Mouse (Mus musculus): ENCODE measurements around the gene Vars2.

Vars2 gene
- long read RNA-seq, experiment 1, result 0 reads
- long read RNA-seq, experiment 2, partial matches to known transcripts, result 1 of 1 reads
- long read RNA-seq, experiment 2, other reads (novel, unspliced or antisense), result 0 of 1 reads

GRCm38 (mm10) chr17:35667334-35668065, at the start of gene Vars2:
Vars2 (minus strand) TSS chr17:35667592.
- intact Hi-C loops (cut with DNase I), result loop anchor here (2.0 kb wide), 1 partner anchor 31 kb away; no protein-coding TSS in a partner anchor

- intact Hi-C loops (cut with DNase I), result no loop called here
Observed at GRCm38 (mm10) chr17:35717080-35717479, 49.7 kb upstream of the Vars2 start.

GRCm38 (mm10) chr17:35716114-35716513, 48.7 kb upstream of the Vars2 start:
- intact Hi-C loops (cut with DNase I), result no loop called here

GRCm38 (mm10) chr17:35710705-35711347, 43.4 kb upstream of the Vars2 start:
- intact Hi-C loops (cut with DNase I), result no loop called here

GRCm38 (mm10) chr17:35708611-35709010, 41.2 kb upstream of the Vars2 start:
- intact Hi-C loops (cut with DNase I), result no loop called here

GRCm38 (mm10) chr17:35707929-35708328, 40.5 kb upstream of the Vars2 start:
- intact Hi-C loops (cut with DNase I), result loop anchor here (2.0 kb wide), 1 partner anchor 17 kb away; no protein-coding TSS in a partner anchor

GRCm38 (mm10) chr17:35705836-35706235, 38.4 kb upstream of the Vars2 start:
- intact Hi-C loops (cut with DNase I), result loop anchor here (2.0 kb wide), 1 partner anchor 19 kb away; no protein-coding TSS in a partner anchor

GRCm38 (mm10) chr17:35704621-35705464, 37.5 kb upstream of the Vars2 start, which contains the start of gene Ddr1:
Ddr1 (minus strand) TSS chr17:35704621.
- intact Hi-C loops (cut with DNase I), result no loop called here

- intact Hi-C loops (cut with DNase I), result no loop called here
Observed at GRCm38 (mm10) chr17:35703751-35704271, 36.4 kb upstream of the Vars2 start.

GRCm38 (mm10) chr17:35703065-35703464, 35.7 kb upstream of the Vars2 start:
- intact Hi-C loops (cut with DNase I), result no loop called here

- intact Hi-C loops (cut with DNase I), result no loop called here
Observed at GRCm38 (mm10) chr17:35702605-35703004, 35.2 kb upstream of the Vars2 start.

- intact Hi-C loops (cut with DNase I), result no loop called here
Observed at GRCm38 (mm10) chr17:35701978-35702461, 34.6 kb upstream of the Vars2 start.

GRCm38 (mm10) chr17:35701203-35701977, 34.0 kb upstream of the Vars2 start:
- intact Hi-C loops (cut with DNase I), result no loop called here

GRCm38 (mm10) chr17:35700371-35700961, 33.1 kb upstream of the Vars2 start:
- intact Hi-C loops (cut with DNase I), result no loop called here

- intact Hi-C loops (cut with DNase I), result no loop called here
Observed at GRCm38 (mm10) chr17:35699919-35700318, 32.5 kb upstream of the Vars2 start.

GRCm38 (mm10) chr17:35698501-35698883, 31.1 kb upstream of the Vars2 start:
- intact Hi-C loops (cut with DNase I), result no loop called here

GRCm38 (mm10) chr17:35697759-35698500, 30.5 kb upstream of the Vars2 start:
- intact Hi-C loops (cut with DNase I), result no loop called here

GRCm38 (mm10) chr17:35697429-35697758, 30.0 kb upstream of the Vars2 start:
- intact Hi-C loops (cut with DNase I), result no loop called here

GRCm38 (mm10) chr17:35696691-35697090, 29.3 kb upstream of the Vars2 start:
- intact Hi-C loops (cut with DNase I), result no loop called here

Data from adrenal gland (tissue).